Mouse (Mus musculus): Measurements from ENCODE around the gene Entpd1. TPM values are rescaled to one million over a fixed set of nuclear protein-coding genes. Genes with fewer than 3 reads are reported as not detected.

Entpd1 gene
- polyA plus RNA-seq, 1 experiment from 2014 or later = 11.7 TPM

- 90% methylated on average over 1 of the region's 1 CpGs for WGBS
- H3K9me3 ChIP-seq (ENCODE audit: control insufficient read depth, low read length) = no peaks in the 10 kb centered on the region
- H3K27ac ChIP-seq (ENCODE audit: low read depth) = no peak overlapping the region
- DNase-seq (ENCODE audit: low spot score) (no peak), ATAC-seq (replicated peaks; ENCODE audit: low FRiP score, low TSS enrichment, low read depth) (no peak)
- no peaks in the 10 kb centered on the region for H3K36me3 ChIP-seq (ENCODE audit: control insufficient read depth, insufficient read depth, low read length)
- no peak overlapping the region for H3K9ac ChIP-seq (ENCODE audit: low read length)
- peaks cover 2% of the 10 kb centered on the region; the same call in 1 of the 2 replicates for H3K4me1 ChIP-seq (replicated peaks; ENCODE audit: control insufficient read depth, insufficient read depth, low read length)
- no peak overlapping the region for H3K4me2 ChIP-seq (ENCODE audit: low read length)
- H3K27me3 ChIP-seq (replicated peaks; ENCODE audit: control insufficient read depth, insufficient read depth, low read length) = no peaks in the 10 kb centered on the region
- no peak overlapping the region for H3K4me3 ChIP-seq (ENCODE audit: low read depth, low read length)
Observed at GRCm38 (mm10) chr19:40684124-40684523, 72.0 kb downstream of the Entpd1 start.

- no peak for DNase-seq (ENCODE audit: low spot score)
- Histone ChIP-seq H3K9me3 (ENCODE audit: control insufficient read depth, low read length) (no peaks in the 10 kb centered on the region), H3K9ac (ENCODE audit: low read length) (no peak overlapping the region), H3K36me3 (ENCODE audit: control insufficient read depth, insufficient read depth, low read length) (no peaks in the 10 kb centered on the region), H3K4me2 (ENCODE audit: low read length) (no peak overlapping the region), H3K27ac (ENCODE audit: low read depth) (no peak overlapping the region), H3K4me3 (ENCODE audit: low read depth, low read length) (no peak overlapping the region), H3K27me3 (replicated peaks; ENCODE audit: control insufficient read depth, insufficient read depth, low read length) (no peaks in the 10 kb centered on the region), H3K4me1 (replicated peaks; ENCODE audit: control insufficient read depth, insufficient read depth, low read length) (no peaks in the 10 kb centered on the region)
- no peak for ATAC-seq (replicated peaks; ENCODE audit: low FRiP score, low TSS enrichment, low read depth)
- 90% methylated on average over 7 of the region's 7 CpGs for WGBS
Observed at GRCm38 (mm10) chr19:40684566-40684965, 72.4 kb downstream of the Entpd1 start.

GRCm38 (mm10) chr19:40687291-40687927 lies 75.2 kb downstream of the Entpd1 start:
- Histone ChIP-seq H3K27ac (ENCODE audit: low read depth) (no peak overlapping the region), H3K4me3 (ENCODE audit: low read depth, low read length) (no peak overlapping the region), H3K4me1 (replicated peaks; ENCODE audit: control insufficient read depth, insufficient read depth, low read length) (no peaks in the 10 kb centered on the region), H3K4me2 (ENCODE audit: low read length) (no peak overlapping the region), H3K9ac (ENCODE audit: low read length) (no peak overlapping the region), H3K36me3 (ENCODE audit: control insufficient read depth, insufficient read depth, low read length) (no peaks in the 10 kb centered on the region), H3K9me3 (ENCODE audit: control insufficient read depth, low read length) (no peaks in the 10 kb centered on the region), H3K27me3 (replicated peaks; ENCODE audit: control insufficient read depth, insufficient read depth, low read length) (no peaks in the 10 kb centered on the region)
- DNase-seq (ENCODE audit: low spot score) (no peak), ATAC-seq (replicated peaks; ENCODE audit: low FRiP score, low TSS enrichment, low read depth) (no peak)
- WGBS = 68% methylated on average over 4 of the region's 4 CpGs

GRCm38 (mm10) chr19:40693201-40693600 lies 81.0 kb downstream of the Entpd1 start:
- H3K4me2 ChIP-seq (ENCODE audit: low read length) = no peak overlapping the region
- no peaks in the 10 kb centered on the region for H3K9me3 ChIP-seq (ENCODE audit: control insufficient read depth, low read length)
- ATAC-seq (replicated peaks; ENCODE audit: low FRiP score, low TSS enrichment, low read depth) = no peak
- no peaks in the 10 kb centered on the region for H3K36me3 ChIP-seq (ENCODE audit: control insufficient read depth, insufficient read depth, low read length)
- H3K9ac ChIP-seq (ENCODE audit: low read length) = no peak overlapping the region
- no peaks in the 10 kb centered on the region for H3K27me3 ChIP-seq (replicated peaks; ENCODE audit: control insufficient read depth, insufficient read depth, low read length)
- DNase-seq (ENCODE audit: low spot score) = no peak
- WGBS = 73% methylated on average over 7 of the region's 7 CpGs
- no peak overlapping the region for H3K27ac ChIP-seq (ENCODE audit: low read depth)
- no peak overlapping the region for H3K4me3 ChIP-seq (ENCODE audit: low read depth, low read length)
- H3K4me1 ChIP-seq (replicated peaks; ENCODE audit: control insufficient read depth, insufficient read depth, low read length) = no peaks in the 10 kb centered on the region

DNA sequence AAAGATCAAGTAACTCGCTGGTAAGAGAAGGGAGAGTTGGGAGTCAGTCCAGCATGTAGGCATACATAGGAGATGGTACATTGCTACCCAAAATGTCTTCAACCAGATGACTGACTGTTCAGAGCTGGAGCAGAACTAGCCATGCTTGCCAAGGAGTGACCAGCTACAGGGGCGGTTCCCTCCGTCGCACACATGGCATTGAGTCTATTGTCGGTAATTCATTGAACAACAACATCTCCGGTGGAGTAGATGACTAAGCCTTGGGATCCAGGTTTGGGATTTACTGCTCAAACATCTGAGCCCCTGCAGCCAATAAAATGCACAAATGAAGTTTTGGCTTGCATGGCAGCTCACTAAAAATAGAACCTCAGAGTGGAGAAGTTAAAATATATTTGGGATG lies 84.0 kb downstream of the Entpd1 start:
- 91% methylated on average over 6 of the region's 6 CpGs for WGBS
- no peaks in the 10 kb centered on the region for H3K4me1 ChIP-seq (replicated peaks; ENCODE audit: control insufficient read depth, insufficient read depth, low read length)
- no peaks in the 10 kb centered on the region for H3K36me3 ChIP-seq (ENCODE audit: control insufficient read depth, insufficient read depth, low read length)
- no peaks in the 10 kb centered on the region for H3K27me3 ChIP-seq (replicated peaks; ENCODE audit: control insufficient read depth, insufficient read depth, low read length)
- ATAC-seq (replicated peaks; ENCODE audit: low FRiP score, low TSS enrichment, low read depth) (no peak), DNase-seq (ENCODE audit: low spot score) (no peak)
- H3K9ac ChIP-seq (ENCODE audit: low read length) = no peak overlapping the region
- H3K9me3 ChIP-seq (ENCODE audit: control insufficient read depth, low read length) = no peaks in the 10 kb centered on the region
- H3K4me2 ChIP-seq (ENCODE audit: low read length) = no peak overlapping the region
- H3K4me3 ChIP-seq (ENCODE audit: low read depth, low read length) = no peak overlapping the region
- H3K27ac ChIP-seq (ENCODE audit: low read depth) = no peak overlapping the region

DNA sequence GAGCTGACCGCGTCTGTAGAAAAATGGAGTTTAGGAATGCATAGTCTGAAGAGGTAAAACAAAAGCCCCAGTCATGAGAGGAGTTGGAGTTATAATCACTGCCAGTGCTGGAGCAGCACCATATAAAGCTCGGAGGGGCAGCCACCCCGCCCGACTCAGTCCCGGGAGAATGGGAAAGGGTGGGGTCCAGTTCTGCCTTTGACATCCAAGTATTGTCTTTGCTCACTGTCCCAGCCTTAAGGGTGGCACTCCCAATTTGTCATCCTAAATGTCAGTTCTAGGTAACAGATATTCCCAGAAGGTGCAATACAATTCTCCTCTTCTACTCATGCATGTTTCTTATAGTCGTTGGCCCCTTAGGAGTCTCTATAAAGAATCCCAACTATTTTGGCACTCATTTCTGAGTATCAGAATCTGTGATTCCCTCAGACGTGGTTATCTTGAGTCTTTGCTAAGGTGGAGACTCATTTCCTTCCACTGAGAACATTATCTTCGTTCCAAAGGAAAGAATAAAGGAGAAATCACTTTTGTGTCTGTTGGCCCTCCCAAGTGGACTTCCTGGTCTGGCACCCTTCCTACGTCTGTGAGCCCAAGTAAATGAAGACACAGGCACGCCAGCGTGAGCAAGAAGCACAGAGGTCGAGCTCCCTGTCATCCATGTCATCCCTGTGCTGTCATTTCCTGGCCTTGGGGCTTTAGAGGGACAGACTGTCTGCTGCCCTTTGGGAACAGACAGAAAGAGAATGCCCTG lies 86.1 kb downstream of the Entpd1 start:
- Histone ChIP-seq H3K36me3 (ENCODE audit: control insufficient read depth, insufficient read depth, low read length) (no peaks in the 10 kb centered on the region), H3K9ac (ENCODE audit: low read length) (no peak overlapping the region), H3K27me3 (replicated peaks; ENCODE audit: control insufficient read depth, insufficient read depth, low read length) (no peaks in the 10 kb centered on the region), H3K4me3 (ENCODE audit: low read depth, low read length) (no peak overlapping the region), H3K9me3 (ENCODE audit: control insufficient read depth, low read length) (no peaks in the 10 kb centered on the region), H3K27ac (ENCODE audit: low read depth) (no peak overlapping the region), H3K4me1 (replicated peaks; ENCODE audit: control insufficient read depth, insufficient read depth, low read length) (0 out of 2 replicates have a peak, but pooled peaks cover 5% of the 10 kb centered on the region), H3K4me2 (ENCODE audit: low read length) (no peak overlapping the region)
- 70% methylated on average over 13 of the region's 13 CpGs for WGBS
- no peak for DNase-seq (ENCODE audit: low spot score)
- no peak for ATAC-seq (replicated peaks; ENCODE audit: low FRiP score, low TSS enrichment, low read depth)

GRCm38 (mm10) chr19:40699816-40700215 lies 87.7 kb downstream of the Entpd1 start:
- 89% methylated on average over 5 of the region's 5 CpGs for WGBS
- ATAC-seq (replicated peaks; ENCODE audit: low FRiP score, low TSS enrichment, low read depth) (no peak), DNase-seq (ENCODE audit: low spot score) (no peak)
- Histone ChIP-seq H3K4me1 (replicated peaks; ENCODE audit: control insufficient read depth, insufficient read depth, low read length) (0 out of 2 replicates have a peak, but pooled peaks cover 5% of the 10 kb centered on the region), H3K9ac (ENCODE audit: low read length) (no peak overlapping the region), H3K4me3 (ENCODE audit: low read depth, low read length) (no peak overlapping the region), H3K36me3 (ENCODE audit: control insufficient read depth, insufficient read depth, low read length) (no peaks in the 10 kb centered on the region), H3K27me3 (replicated peaks; ENCODE audit: control insufficient read depth, insufficient read depth, low read length) (no peaks in the 10 kb centered on the region), H3K27ac (ENCODE audit: low read depth) (no peak overlapping the region), H3K9me3 (ENCODE audit: control insufficient read depth, low read length) (no peaks in the 10 kb centered on the region), H3K4me2 (ENCODE audit: low read length) (no peak overlapping the region)

GRCm38 (mm10) chr19:40702406-40702805 lies 90.2 kb downstream of the Entpd1 start:
- Histone ChIP-seq H3K4me1 (replicated peaks; ENCODE audit: control insufficient read depth, insufficient read depth, low read length) (0 out of 2 replicates have a peak, but pooled peaks cover 5% of the 10 kb centered on the region), H3K4me3 (ENCODE audit: low read depth, low read length) (no peak overlapping the region), H3K9me3 (ENCODE audit: control insufficient read depth, low read length) (no peaks in the 10 kb centered on the region), H3K27ac (ENCODE audit: low read depth) (no peak overlapping the region), H3K4me2 (ENCODE audit: low read length) (no peak overlapping the region), H3K9ac (ENCODE audit: low read length) (no peak overlapping the region), H3K27me3 (replicated peaks; ENCODE audit: control insufficient read depth, insufficient read depth, low read length) (no peaks in the 10 kb centered on the region), H3K36me3 (ENCODE audit: control insufficient read depth, insufficient read depth, low read length) (no peaks in the 10 kb centered on the region)
- DNase-seq (ENCODE audit: low spot score) = no peak
- WGBS = 60% methylated on average over 4 of the region's 4 CpGs
- no peak for ATAC-seq (replicated peaks; ENCODE audit: low FRiP score, low TSS enrichment, low read depth)
